Mouse (Mus musculus) liver, embryonic 14.5 days (tissue): Measurements from ENCODE around the gene Usp34. TPM values are rescaled to one million over a fixed set of nuclear protein-coding genes. Genes with fewer than 3 reads are reported as not detected.

Experiments used
- ATAC-seq: fragments of 200-750 bp; cut with Nextera tagmentation; 2 replicates; pipeline ENCODE4 v1.8.0; 2017; ENCODE audit warnings: moderate number of reproducible peaks, mild to moderate bottlenecking, moderate library complexity; ENCODE audit not compliant: insufficient read depth
- DNase-seq, 3 experiments: peaks; one replicate each; pipeline ENCODE4 v3.0.0-alpha.2; 2012 to 2013; ENCODE audit warnings: low read depth in 3 of 3, low spot score in 3 of 3
- H3K27ac ChIP-seq: fragments of 300-500 bp; sonication (generic); 2 replicates; pipeline ENCODE4 v1.5.1; 2014; ENCODE audit warnings: moderate library complexity, mild to moderate bottlenecking, control low read depth, inconsistent platforms
- H3K27me3 ChIP-seq: fragments of 300-500 bp; sonication (generic); 2 replicates; pipeline ENCODE4 v1.6.1; 2014; ENCODE audit warnings: mild to moderate bottlenecking, low read length, moderate library complexity; ENCODE audit not compliant: control insufficient read depth, insufficient read depth
- H3K36me3 ChIP-seq: fragments of 300-500 bp; sonication (generic); replicated peaks from 2 replicates; pipeline ENCODE4 v1.6.1; 2014; ENCODE audit warnings: low read depth; ENCODE audit not compliant: control insufficient read depth, insufficient read depth
- H3K4me1 ChIP-seq, 2 experiments: fragments of 200-500 bp in 1 of 2; fragments of 300-500 bp in 1 of 2; sonication (generic) in 1 of 2; replicated peaks; 2 replicates each; pipeline ENCODE4 v1.6.1; 2012 to 2014; ENCODE audit warnings: antibody characterized with exemption in 1 of 2, inconsistent platforms in 1 of 2, low read length in 1 of 2; ENCODE audit not compliant: control insufficient read depth in 2 of 2, insufficient read depth in 2 of 2
- H3K4me2 ChIP-seq: fragments of 300-500 bp; sonication (generic); 2 replicates; pipeline ENCODE4 v1.6.1; 2014; ENCODE audit warnings: low read depth, mild to moderate bottlenecking, control low read depth, moderate library complexity
- H3K4me3 ChIP-seq, 2 experiments: fragments of 200-500 bp in 1 of 2; fragments of 300-500 bp in 1 of 2; sonication (generic) in 1 of 2; 2 replicates each; pipeline ENCODE4 v1.5.1; 2012 to 2014; ENCODE audit warnings: low read depth in 2 of 2, low read length in 2 of 2, mild to moderate bottlenecking in 2 of 2, control low read depth in 1 of 2, inconsistent platforms in 1 of 2, moderate library complexity in 1 of 2; ENCODE audit not compliant: insufficient read depth in 1 of 2
- H3K9ac ChIP-seq: fragments of 300-500 bp; sonication (generic); replicated peaks from 2 replicates; pipeline ENCODE4 v1.6.1; 2014; ENCODE audit warnings: mild to moderate bottlenecking, control low read depth, moderate library complexity
- H3K9me3 ChIP-seq: fragments of 300-500 bp; sonication (generic); 2 replicates; pipeline ENCODE4 v1.6.1; 2016; ENCODE audit warnings: low read length, mixed read lengths; ENCODE audit not compliant: control insufficient read depth
- CTCF ChIP-seq: IDR thresholded peaks from 2 replicates; pipeline ENCODE4 v1.5.1; 2016; ENCODE audit warnings: antibody characterized with exemption, low read depth, control low read depth
- EP300 ChIP-seq: IDR thresholded peaks from 2 replicates; pipeline ENCODE4 v1.6.1; 2016; ENCODE audit warnings: antibody characterized with exemption, low read depth
- WGBS: fragments of 180-500 bp; shearing (Covaris S2); extraction: QIAGEN DNeasy Blood & Tissue Kit; methylation state at CpG from one replicate; pipeline ENCODE4 v1.1.7; 2014; ENCODE audit not compliant: insufficient replicate concordance; 5-methylcytosine and 5-hydroxymethylcytosine counted together
- polyA plus RNA-seq, 2 experiments: library from polyadenylated mRNA; depleted of rRNA in 1 of 2; stranded (reverse) in 1 of 2; unstranded in 1 of 2; fragments of >200 nt; fragmentation: Nextera tagmentation in 1 of 2; extraction: Ambion mirVana in 1 of 2; gene quantifications; 2 replicates each; pipeline versions ENCODE4 v1.2.1 to v1.2.3; 2012 to 2014

The Usp34 gene
- 6.3 and 9.9 TPM in 2 replicates for polyA plus RNA-seq (2012; rRNA removed)
- 11.1 and 12.4 TPM in 2 replicates for polyA plus RNA-seq (2014; fragmentation: Nextera tagmentation; extraction: Ambion mirVana)

DNA sequence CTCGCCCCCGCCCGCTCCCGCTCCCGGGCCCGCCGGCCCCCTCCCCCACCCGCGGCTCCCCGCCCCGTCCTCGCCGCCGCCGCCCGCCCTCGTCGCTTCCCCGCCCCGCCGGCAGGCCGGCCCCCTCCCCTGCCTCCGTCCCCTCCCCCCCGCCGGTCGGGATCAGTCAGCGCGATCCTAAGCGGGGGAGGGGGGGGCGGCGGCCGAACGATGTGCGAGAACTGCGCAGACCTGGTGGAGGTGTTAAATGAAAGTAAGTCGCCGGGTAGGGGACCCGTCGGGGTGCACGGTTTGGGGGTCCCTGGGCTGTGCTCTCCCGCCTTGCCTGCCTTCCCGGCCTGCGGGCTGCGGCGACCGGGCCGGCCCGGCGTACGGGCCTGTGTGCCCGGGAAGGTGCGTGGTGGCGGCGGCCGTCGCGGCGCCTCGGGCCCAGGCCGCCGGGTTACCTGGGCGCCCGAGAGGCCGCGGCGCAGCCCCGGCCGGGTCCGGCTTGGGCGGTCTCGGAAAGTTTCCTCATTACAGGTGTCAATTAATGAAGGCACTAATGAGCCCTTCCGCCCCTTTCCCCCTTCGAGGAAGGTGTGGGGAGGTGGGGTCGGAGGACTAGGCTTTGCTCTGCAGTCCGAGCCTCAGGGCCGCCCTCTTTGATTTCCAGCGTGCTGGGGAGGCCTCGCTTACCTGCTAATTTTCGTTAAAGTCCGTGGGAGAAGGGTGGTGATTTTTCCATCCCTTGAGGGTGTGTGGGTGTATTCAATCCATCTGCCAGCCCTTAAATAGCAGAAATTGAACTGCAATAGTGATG, at the start of gene Usp34:
Usp34 (plus strand) TSS at position 132 of the 802 bp plus-strand sequence.
- ATAC-seq (peak; percentile 63), DNase-seq (peak; percentile 30 to 39 (median 33))
- Histone ChIP-seq H3K27me3 (no peaks in the 10 kb centered on the region), H3K4me3 (peak within 1 kb of the TSS; percentile 95 to 99), H3K36me3 (no peaks in the 10 kb centered on the region), H3K9ac (peak within 1 kb of the TSS; percentile 99), H3K4me2 (peak within 1 kb of the TSS; percentile 86), H3K9me3 (no peaks in the 10 kb centered on the region), H3K27ac (peak within 1 kb of the TSS; percentile 92), H3K4me1 (peaks cover 4 to 21% of the 10 kb centered on the region in 2 experiments)
- TF ChIP-seq EP300 (no peak), CTCF (no peak)
- whole genome bisulfite sequencing = under 1% methylated on average over 63 of the region's 80 CpGs

GRCm38 (mm10) chr11:23259073-23259472, 47.6 kb upstream of the Usp34 start:
- no peaks in the 10 kb centered on the region for H3K27me3 ChIP-seq
- peak overlapping the region; percentile 88 for H3K4me2 ChIP-seq
- no peak overlapping the region for H3K27ac ChIP-seq
- no peak overlapping the region for H3K9ac ChIP-seq
- H3K4me1 ChIP-seq = peaks cover 21 to 34% of the 10 kb centered on the region in 2 experiments
- H3K36me3 ChIP-seq = peaks cover 26% of the 10 kb centered on the region
- WGBS = 67% methylated on average over 4 of the region's 4 CpGs
- H3K9me3 ChIP-seq = no peaks in the 10 kb centered on the region
- H3K4me3 ChIP-seq = peak overlapping the region; percentile 9 to 29; a peak in 3 of 4 replicates
- TF ChIP-seq CTCF (no peak), EP300 (no peak)
- no peak for DNase-seq
- no peak for ATAC-seq

DNA sequence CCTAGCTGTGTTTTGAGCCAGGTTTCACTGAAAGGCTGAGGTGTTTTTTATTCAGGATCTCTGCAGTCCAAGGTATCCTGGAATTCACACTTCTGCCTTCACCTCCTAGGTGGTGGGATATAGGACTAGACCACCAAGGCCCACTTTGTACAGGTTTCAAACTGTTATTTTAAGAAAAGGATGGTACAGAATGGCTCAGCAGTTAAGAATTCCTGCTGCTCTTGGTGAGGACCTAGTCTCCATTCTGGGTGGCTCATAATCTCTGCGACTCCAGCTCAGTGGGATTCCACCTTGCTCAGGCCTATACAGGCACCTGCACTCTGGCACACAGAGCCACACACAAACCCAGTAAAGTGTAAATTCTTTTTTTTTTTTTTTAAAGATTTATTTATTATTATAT, 47.2 kb upstream of the Usp34 start:
- no peak for ATAC-seq
- Histone ChIP-seq H3K27me3 (no peaks in the 10 kb centered on the region), H3K4me1 (peaks cover 18 to 31% of the 10 kb centered on the region in 2 experiments), H3K36me3 (peaks cover 30% of the 10 kb centered on the region), H3K27ac (no peak overlapping the region), H3K9me3 (no peaks in the 10 kb centered on the region), H3K4me2 (peak overlapping the region; percentile 88), H3K4me3 (no peak overlapping the region), H3K9ac (no peak overlapping the region)
- TF ChIP-seq CTCF (no peak), EP300 (no peak)
- DNase-seq = no peak
- 58% methylated on average over 1 of the region's 1 CpGs for WGBS

- peak overlapping the region in 1 of 2 experiments; percentile 1; a peak in 1 of 4 replicates for H3K4me3 ChIP-seq
- H3K9ac ChIP-seq = peak overlapping the region; percentile 41
- 8% methylated on average over 1 of the region's 1 CpGs for WGBS
- no peak for TF ChIP-seq EP300
- H3K36me3 ChIP-seq = peaks cover 37% of the 10 kb centered on the region
- H3K9me3 ChIP-seq = no peaks in the 10 kb centered on the region
- H3K4me1 ChIP-seq = peaks cover 16 to 26% of the 10 kb centered on the region in 2 experiments
- H3K4me2 ChIP-seq = peak overlapping the region; percentile 88
- no peak overlapping the region for H3K27ac ChIP-seq
- no peaks in the 10 kb centered on the region for H3K27me3 ChIP-seq
- ATAC-seq = no peak
- peak in 1 of 3 experiments; percentile 23 for DNase-seq
These were observed 46.5 kb upstream of the Usp34 start for GRCm38 (mm10) chr11:23260186-23260585.

- no peak for ATAC-seq
- H3K27me3 ChIP-seq = no peaks in the 10 kb centered on the region
- peaks cover 49% of the 10 kb centered on the region for H3K36me3 ChIP-seq
- no peaks in the 10 kb centered on the region for H3K9me3 ChIP-seq
- 54% methylated on average over 3 of the region's 3 CpGs for WGBS
- no peak overlapping the region for H3K27ac ChIP-seq
- H3K4me1 ChIP-seq = peaks cover 16 to 26% of the 10 kb centered on the region in 2 experiments
- H3K4me2 ChIP-seq = no peak overlapping the region
- H3K9ac ChIP-seq = no peak overlapping the region
- DNase-seq = no peak
- no peak overlapping the region for H3K4me3 ChIP-seq
- TF ChIP-seq EP300 (no peak), CTCF (peak; percentile 45; the same call in 1 of the 2 replicates)
These were observed 45.2 kb upstream of the Usp34 start for GRCm38 (mm10) chr11:23261490-23261889.
